Mouse (Mus musculus): ENCODE measurements around the gene Olfr649. TPM values are rescaled to one million over a fixed set of nuclear protein-coding genes. Genes with fewer than 3 reads are reported as not detected.

Olfr649 gene
- polyA plus RNA-seq, 1 experiment from 2014 or later = not detected

DNA sequence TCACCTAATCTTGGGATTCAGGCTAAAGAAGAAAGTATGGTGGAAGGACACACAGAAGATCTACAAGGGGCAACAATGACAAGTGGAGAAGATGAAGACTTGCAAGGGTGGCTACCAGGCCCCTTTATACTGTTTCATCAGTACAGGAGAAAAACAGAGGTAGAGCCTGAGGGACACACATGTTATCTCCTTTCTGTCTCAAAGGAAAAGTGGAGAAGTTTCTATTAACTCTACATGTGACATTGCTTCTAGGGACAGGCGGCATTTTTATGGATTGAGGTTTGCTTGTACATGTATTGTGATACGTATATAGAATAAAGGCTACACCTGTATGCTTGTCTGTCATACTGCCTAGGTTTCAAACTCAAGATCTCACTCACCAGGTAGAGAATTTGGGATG, 12.5 kb downstream of the Olfr649 start, which contains the start of gene Olfr648:
TSS of gene Olfr648 (minus strand) at position 101 of the 400 bp plus-strand sequence.
- Histone ChIP-seq H3K36me3 (ENCODE audit: poor library complexity, severe bottlenecking) (no peaks in the 10 kb centered on the region), H3K9me3 (replicated peaks) (no peaks in the 10 kb centered on the region), H3K27me3 (no peaks in the 10 kb centered on the region), H3K4me1 (no peaks in the 10 kb centered on the region), H3K4me2 (no peak within 1 kb of the TSS), H3K9ac (no peak within 1 kb of the TSS), H3K4me3 (no peak within 1 kb of the TSS), H3K27ac (no peak within 1 kb of the TSS)
- 90% methylated on average over 2 of the region's 2 CpGs for WGBS
- no peak for ATAC-seq

DNA sequence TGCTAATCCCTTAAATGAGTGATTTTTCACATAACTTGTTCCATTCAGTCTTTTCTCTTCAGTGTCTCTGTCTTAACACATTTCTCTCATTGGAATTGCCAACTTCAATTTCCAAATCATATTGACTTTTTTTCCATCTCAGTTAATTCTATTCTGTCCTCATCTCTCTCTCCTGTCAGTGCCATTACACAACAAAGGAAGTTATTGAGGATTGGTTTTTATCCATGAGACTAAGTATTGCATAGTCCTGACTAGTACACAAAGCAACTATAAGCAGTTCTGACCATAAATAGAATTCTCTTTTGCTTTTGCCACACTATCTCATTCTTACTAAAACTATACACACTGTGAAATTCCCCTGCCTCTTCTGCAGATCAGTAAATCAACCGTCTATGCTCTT, 16.7 kb downstream of the Olfr649 start:
- H3K4me1 ChIP-seq = no peaks in the 10 kb centered on the region
- H3K4me2 ChIP-seq = no peak overlapping the region
- H3K9me3 ChIP-seq (replicated peaks) = no peaks in the 10 kb centered on the region
- ATAC-seq = no peak
- no peak overlapping the region for H3K27ac ChIP-seq
- no peaks in the 10 kb centered on the region for H3K27me3 ChIP-seq
- H3K9ac ChIP-seq = no peak overlapping the region
- no peaks in the 10 kb centered on the region for H3K36me3 ChIP-seq (ENCODE audit: poor library complexity, severe bottlenecking)
- H3K4me3 ChIP-seq = no peak overlapping the region
- WGBS = 80% methylated on average over 1 of the region's 1 CpGs

DNA sequence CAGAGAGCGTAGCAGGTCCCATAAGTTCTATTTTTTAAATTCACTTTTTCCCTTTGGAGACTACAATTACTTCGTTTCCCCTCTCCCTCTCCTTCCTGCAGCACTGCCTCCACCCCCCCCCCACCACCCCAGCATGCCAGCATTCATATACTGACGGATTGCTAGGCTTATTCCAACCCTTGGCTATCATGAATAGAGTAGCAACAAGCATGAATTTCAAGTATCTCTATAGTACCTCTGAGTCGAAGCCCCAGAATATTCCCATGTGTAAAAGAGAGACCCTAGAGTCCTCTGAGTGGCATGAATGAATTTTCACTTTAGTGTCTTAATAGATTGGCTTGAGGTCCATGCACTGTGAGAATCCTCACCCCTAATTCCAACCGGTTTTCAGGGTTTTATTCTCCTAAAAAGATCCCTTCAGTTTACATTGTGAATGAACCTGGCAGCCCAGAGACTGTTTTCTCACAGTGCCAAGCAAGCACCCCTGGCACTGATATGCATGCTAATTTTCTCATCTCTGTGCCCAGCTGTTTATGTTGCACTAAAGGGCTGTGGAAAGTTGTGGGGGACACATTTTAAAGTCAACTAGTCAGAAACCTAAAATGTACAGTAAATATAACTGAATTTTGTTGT, 17.2 kb downstream of the Olfr649 start:
- 52% methylated on average over 5 of the region's 5 CpGs for WGBS
- no peaks in the 10 kb centered on the region for H3K4me1 ChIP-seq
- H3K27me3 ChIP-seq = no peaks in the 10 kb centered on the region
- H3K9ac ChIP-seq = no peak overlapping the region
- no peaks in the 10 kb centered on the region for H3K36me3 ChIP-seq (ENCODE audit: poor library complexity, severe bottlenecking)
- no peak overlapping the region for H3K27ac ChIP-seq
- H3K4me2 ChIP-seq = no peak overlapping the region
- H3K9me3 ChIP-seq (replicated peaks) = no peaks in the 10 kb centered on the region
- H3K4me3 ChIP-seq = no peak overlapping the region
- no peak for ATAC-seq

DNA sequence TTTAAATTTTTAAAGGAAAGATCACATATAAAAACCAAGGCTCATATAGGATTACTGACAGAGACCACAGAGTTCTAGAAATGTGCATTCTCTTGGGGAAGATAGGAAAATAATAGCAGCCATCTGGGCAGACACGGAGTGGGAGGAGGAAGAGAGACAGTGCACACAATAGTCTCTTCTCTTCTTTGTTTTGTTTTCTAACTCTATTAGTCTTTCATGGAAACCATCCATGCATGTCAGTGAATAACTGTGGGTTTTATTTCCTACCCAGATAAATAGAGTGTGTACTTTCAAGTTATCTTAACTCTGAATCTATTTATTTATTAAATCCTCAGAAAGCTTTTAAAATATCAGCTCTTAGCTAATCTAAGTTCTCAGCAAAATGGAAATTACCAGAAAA, 20.7 kb downstream of the Olfr649 start:
- H3K27me3 ChIP-seq = no peaks in the 10 kb centered on the region
- no peaks in the 10 kb centered on the region; the same call in 1 of the 2 replicates for H3K9me3 ChIP-seq (replicated peaks)
- WGBS = 25% methylated on average over 1 of the region's 1 CpGs
- no peak overlapping the region for H3K4me2 ChIP-seq
- no peaks in the 10 kb centered on the region for H3K36me3 ChIP-seq (ENCODE audit: poor library complexity, severe bottlenecking)
- ATAC-seq = no peak
- H3K4me1 ChIP-seq = no peaks in the 10 kb centered on the region
- H3K27ac ChIP-seq = no peak overlapping the region
- H3K9ac ChIP-seq = no peak overlapping the region
- no peak overlapping the region for H3K4me3 ChIP-seq

DNA sequence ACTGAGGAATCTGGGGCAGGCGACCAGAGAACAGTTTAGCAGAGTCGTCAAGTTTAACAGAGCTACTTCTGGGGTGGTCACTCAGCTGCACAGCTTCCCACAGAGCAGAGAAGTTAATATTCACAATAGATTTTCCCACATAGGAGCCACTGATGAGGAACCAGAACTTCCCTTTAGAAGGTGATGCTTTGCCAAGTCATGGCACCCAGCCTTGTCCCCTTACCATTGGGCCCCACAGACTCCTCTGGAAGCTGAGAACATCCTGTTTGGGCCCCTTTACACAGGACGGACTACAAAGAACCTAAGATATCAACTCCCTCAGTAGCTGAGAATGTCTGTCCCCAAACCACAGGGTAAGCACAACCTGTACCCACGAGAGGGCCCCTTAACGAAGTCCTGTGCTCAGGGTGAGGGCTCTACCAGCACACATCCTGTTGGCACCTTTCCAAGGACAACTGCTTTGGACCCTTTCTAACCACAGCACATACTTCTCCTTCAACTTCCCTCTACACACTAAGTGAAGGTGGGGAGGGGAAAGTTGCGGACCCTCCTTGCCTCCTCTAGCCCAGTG, 26.1 kb downstream of the Olfr649 start:
- H3K4me2 ChIP-seq = no peak overlapping the region
- ATAC-seq = no peak
- no peaks in the 10 kb centered on the region for H3K36me3 ChIP-seq (ENCODE audit: poor library complexity, severe bottlenecking)
- no peak overlapping the region for H3K27ac ChIP-seq
- no peaks in the 10 kb centered on the region for H3K27me3 ChIP-seq
- H3K9ac ChIP-seq = no peak overlapping the region
- H3K4me3 ChIP-seq = no peak overlapping the region
- 85% methylated on average over 6 of the region's 6 CpGs for WGBS
- H3K4me1 ChIP-seq = no peaks in the 10 kb centered on the region
- no peaks in the 10 kb centered on the region; the same call in 1 of the 2 replicates for H3K9me3 ChIP-seq (replicated peaks)

DNA sequence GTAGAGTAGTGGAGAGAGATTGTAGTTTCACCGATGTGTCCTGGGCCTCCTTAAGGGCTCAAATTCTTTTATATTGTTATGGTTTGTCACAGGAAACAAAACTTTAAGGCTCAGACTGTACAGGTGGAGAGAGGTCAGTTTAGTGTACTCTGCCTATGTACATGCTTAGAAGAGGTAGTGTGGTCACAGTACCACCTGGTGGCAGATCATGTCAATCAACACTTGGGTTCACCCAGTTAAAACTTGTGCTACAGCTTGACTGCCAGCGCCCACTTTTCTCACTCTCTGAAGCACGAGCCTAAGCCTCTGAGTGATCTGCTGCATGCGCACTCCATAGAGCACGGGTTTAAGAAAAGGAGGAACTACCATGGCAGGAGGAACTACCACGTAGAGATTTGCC, 28.7 kb downstream of the Olfr649 start:
- no peaks in the 10 kb centered on the region; the same call in 1 of the 2 replicates for H3K9me3 ChIP-seq (replicated peaks)
- no peak overlapping the region for H3K27ac ChIP-seq
- H3K27me3 ChIP-seq = no peaks in the 10 kb centered on the region
- H3K4me3 ChIP-seq = no peak overlapping the region
- ATAC-seq = no peak
- H3K4me2 ChIP-seq = no peak overlapping the region
- WGBS = 91% methylated on average over 6 of the region's 6 CpGs
- no peaks in the 10 kb centered on the region for H3K4me1 ChIP-seq
- no peak overlapping the region for H3K9ac ChIP-seq
- no peaks in the 10 kb centered on the region for H3K36me3 ChIP-seq (ENCODE audit: poor library complexity, severe bottlenecking)

DNA sequence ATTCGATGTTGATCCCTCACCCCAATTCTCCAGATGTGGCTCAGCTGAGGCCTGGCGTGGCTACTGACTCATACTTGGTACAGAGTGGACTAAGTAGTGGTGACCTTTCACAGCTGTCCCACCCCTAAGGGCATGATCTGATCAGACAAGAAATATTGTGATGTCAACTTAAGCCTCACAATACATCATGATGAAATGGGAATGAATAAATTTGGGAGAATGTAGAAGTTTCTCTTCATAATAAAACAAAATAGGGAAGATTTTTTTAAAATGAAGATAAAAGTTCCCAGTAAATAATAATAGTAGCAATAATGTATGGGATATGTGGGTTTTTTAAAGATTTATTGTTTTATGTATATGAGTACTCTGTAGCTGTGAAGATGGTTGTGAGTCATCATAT, 45.3 kb downstream of the Olfr649 start, which contains the start of gene Ubqlnl:
TSS of gene Ubqlnl (minus strand) at position 101 of the 400 bp plus-strand sequence.
- no peak within 1 kb of the TSS for H3K27ac ChIP-seq
- no peak within 1 kb of the TSS for H3K4me3 ChIP-seq
- 92% methylated on average over 2 of the region's 2 CpGs for WGBS
- H3K9ac ChIP-seq = no peak within 1 kb of the TSS
- H3K9me3 ChIP-seq (replicated peaks) = no peaks in the 10 kb centered on the region
- no peaks in the 10 kb centered on the region for H3K36me3 ChIP-seq (ENCODE audit: poor library complexity, severe bottlenecking)
- no peak for ATAC-seq
- H3K4me2 ChIP-seq = no peak within 1 kb of the TSS
- no peaks in the 10 kb centered on the region for H3K27me3 ChIP-seq
- no peaks in the 10 kb centered on the region for H3K4me1 ChIP-seq

DNA sequence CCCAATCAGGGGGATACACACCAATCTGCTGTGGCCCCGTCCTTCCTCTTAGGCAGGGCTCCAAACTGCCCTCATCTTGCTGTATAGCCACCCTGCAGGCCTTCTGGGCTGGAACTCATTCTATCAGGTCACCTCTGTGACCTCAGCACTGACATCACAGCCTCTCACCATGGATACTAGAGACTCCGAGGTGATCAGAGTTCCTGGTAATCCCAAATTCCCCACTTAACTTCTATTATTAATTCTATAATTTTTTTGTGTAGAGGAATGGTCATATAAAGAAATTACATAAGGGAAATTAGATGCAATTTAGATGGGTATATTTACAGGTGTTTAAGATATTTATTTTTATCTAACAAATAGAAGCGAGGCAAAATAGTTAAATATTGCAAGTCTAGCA, 52.6 kb downstream of the Olfr649 start, which contains the start of gene Ubqln3:
TSS of gene Ubqln3 (minus strand) at position 101 of the 400 bp plus-strand sequence.
- no peak for ATAC-seq
- WGBS = 75% methylated on average over 3 of the region's 3 CpGs
- Histone ChIP-seq H3K4me3 (no peak within 1 kb of the TSS), H3K4me1 (no peaks in the 10 kb centered on the region), H3K9ac (no peak within 1 kb of the TSS), H3K36me3 (ENCODE audit: poor library complexity, severe bottlenecking) (no peaks in the 10 kb centered on the region), H3K27ac (no peak within 1 kb of the TSS), H3K4me2 (no peak within 1 kb of the TSS), H3K9me3 (replicated peaks) (no peaks in the 10 kb centered on the region; the same call in 1 of the 2 replicates), H3K27me3 (no peaks in the 10 kb centered on the region)

Other genes starting within 250 kb of the Olfr649 start
- gene Olfr635, start 224.8 kb downstream of the Olfr649 start, polyA plus RNA-seq (2015; fragmentation: Nextera tagmentation; extraction: Ambion mirVana) = not detected in 2 replicates
- not detected in 2 replicates for gene Olfr638, start 197.2 kb downstream of the Olfr649 start, polyA plus RNA-seq (2015; fragmentation: Nextera tagmentation; extraction: Ambion mirVana)
- gene Olfr639, start 178.7 kb downstream of the Olfr649 start, polyA plus RNA-seq (2015; fragmentation: Nextera tagmentation; extraction: Ambion mirVana) = 0.04 TPM in 1 of 2 replicates, not detected in the other
- not detected in 2 replicates for gene Olfr640, start 170.4 kb downstream of the Olfr649 start, polyA plus RNA-seq (2015; fragmentation: Nextera tagmentation; extraction: Ambion mirVana)
- not detected in 2 replicates for gene Olfr641, start 160.5 kb downstream of the Olfr649 start, polyA plus RNA-seq (2015; fragmentation: Nextera tagmentation; extraction: Ambion mirVana)
- gene Olfr642, start 143.3 kb downstream of the Olfr649 start, polyA plus RNA-seq (2015; fragmentation: Nextera tagmentation; extraction: Ambion mirVana) = not detected in 2 replicates
- not detected in 2 replicates for gene 4930516K23Rik, start 134.5 kb downstream of the Olfr649 start, polyA plus RNA-seq (2015; fragmentation: Nextera tagmentation; extraction: Ambion mirVana)
- not detected in 2 replicates for gene Olfr644, start 124.1 kb downstream of the Olfr649 start, polyA plus RNA-seq (2015; fragmentation: Nextera tagmentation; extraction: Ambion mirVana)
- not detected in 2 replicates for gene Olfr645, start 110.5 kb downstream of the Olfr649 start, polyA plus RNA-seq (2015; fragmentation: Nextera tagmentation; extraction: Ambion mirVana)
- gene Olfr646, start 91.1 kb downstream of the Olfr649 start, polyA plus RNA-seq (2015; fragmentation: Nextera tagmentation; extraction: Ambion mirVana) = not detected in 2 replicates
- gene Ubqln5, start 66.2 kb downstream of the Olfr649 start, polyA plus RNA-seq (2015; fragmentation: Nextera tagmentation; extraction: Ambion mirVana) = not detected in 2 replicates
- gene Olfr643, start 58.6 kb downstream of the Olfr649 start, polyA plus RNA-seq (2015; fragmentation: Nextera tagmentation; extraction: Ambion mirVana) = not detected in 2 replicates
- gene Ubqln3, start 52.7 kb downstream of the Olfr649 start, polyA plus RNA-seq (2015; fragmentation: Nextera tagmentation; extraction: Ambion mirVana) = not detected in 2 replicates
- not detected in 2 replicates for gene Ubqlnl, start 45.4 kb downstream of the Olfr649 start, polyA plus RNA-seq (2015; fragmentation: Nextera tagmentation; extraction: Ambion mirVana)
- not detected in 2 replicates for gene Olfm5, start 31.2 kb downstream of the Olfr649 start, polyA plus RNA-seq (2015; fragmentation: Nextera tagmentation; extraction: Ambion mirVana)
- 0.23 and 0.45 TPM in 2 replicates for gene Olfr648, start 12.6 kb downstream of the Olfr649 start, polyA plus RNA-seq (2015; fragmentation: Nextera tagmentation; extraction: Ambion mirVana)
- gene Trim6, start 22.8 kb upstream of the Olfr649 start, polyA plus RNA-seq (2015; fragmentation: Nextera tagmentation; extraction: Ambion mirVana) = 0.30 and 0.33 TPM in 2 replicates
- gene Trim34a, start 48.5 kb upstream of the Olfr649 start, polyA plus RNA-seq (2015; fragmentation: Nextera tagmentation; extraction: Ambion mirVana) = 0.42 and 0.43 TPM in 2 replicates
- 0.17 TPM in 1 of 2 replicates, not detected in the other for gene Trim5, start 92.1 kb upstream of the Olfr649 start, polyA plus RNA-seq (2015; fragmentation: Nextera tagmentation; extraction: Ambion mirVana)
- gene Trim12a, start 119.5 kb upstream of the Olfr649 start, polyA plus RNA-seq (2015; fragmentation: Nextera tagmentation; extraction: Ambion mirVana) = 1.1 and 1.2 TPM in 2 replicates
- not detected in 2 replicates for gene Trim34b, start 133.5 kb upstream of the Olfr649 start, polyA plus RNA-seq (2015; fragmentation: Nextera tagmentation; extraction: Ambion mirVana)
- 0.71 and 0.77 TPM in 2 replicates for gene Trim12c, start 157.4 kb upstream of the Olfr649 start, polyA plus RNA-seq (2015; fragmentation: Nextera tagmentation; extraction: Ambion mirVana)
- gene Trim30b, start 173.9 kb upstream of the Olfr649 start, polyA plus RNA-seq (2015; fragmentation: Nextera tagmentation; extraction: Ambion mirVana) = not detected in 2 replicates
- not detected in 2 replicates for gene Trim30c, start 204.9 kb upstream of the Olfr649 start, polyA plus RNA-seq (2015; fragmentation: Nextera tagmentation; extraction: Ambion mirVana)

Data from forebrain, embryonic 13.5 days (tissue).